Mouse (Mus musculus): ENCODE measurements around the gene Rbm4. TPM values are rescaled to one million over a fixed set of nuclear protein-coding genes. Genes with fewer than 3 reads are reported as not detected.
A peak's percentile ranks its signal among the peaks of the same experiment; 100 is the strongest.

Rbm4 gene
- 59.6 and 68.1 TPM in 2 replicates for polyA plus RNA-seq (2016; fragmentation: Nextera tagmentation; extraction: Ambion mirVana)

GRCm38 (mm10) chr19:4793831-4794422 lies at the start of gene Rbm4:
Gene Rbm4, minus strand, starts transcription at chr19:4793901.
- Histone ChIP-seq H3K36me3 (peaks cover 42% of the 10 kb centered on the region), H3K4me3 (peak within 1 kb of the TSS; percentile 82), H3K27ac (peak within 1 kb of the TSS; percentile 88), H3K4me1 (peaks cover 23% of the 10 kb centered on the region), H3K9me3 (no peaks in the 10 kb centered on the region), H3K27me3 (ENCODE audit: insufficient read depth, poor library complexity, severe bottlenecking) (no peaks in the 10 kb centered on the region)
- WGBS, result under 1% methylated on average over 31 of the region's 31 CpGs
- DNase-seq (ENCODE audit: low spot score), result peak; percentile 99

DNA sequence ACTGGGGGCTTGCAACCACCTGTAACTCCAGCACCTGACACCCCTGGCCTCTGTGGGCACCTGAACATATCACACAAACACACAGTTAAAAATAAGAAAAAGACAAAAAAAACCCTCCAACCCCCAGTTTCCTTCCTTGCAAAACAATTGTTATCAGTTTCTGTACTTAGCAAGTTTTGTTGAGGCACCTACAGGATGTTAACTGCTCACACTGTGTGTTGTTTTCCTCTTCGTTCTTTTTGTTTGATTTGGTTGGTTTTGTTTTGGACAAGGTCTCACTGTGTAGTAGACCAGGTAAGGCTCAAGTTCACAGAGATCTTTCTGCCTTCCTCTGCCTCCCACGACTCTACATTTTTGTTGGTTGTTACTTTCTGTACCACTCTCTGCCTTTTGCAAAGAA lies 48.9 kb upstream of the Rbm4 start:
- Histone ChIP-seq H3K27ac (no peak overlapping the region), H3K9me3 (no peaks in the 10 kb centered on the region), H3K4me1 (peaks cover 15% of the 10 kb centered on the region; the same call in 1 of the 2 replicates), H3K36me3 (no peaks in the 10 kb centered on the region), H3K27me3 (ENCODE audit: insufficient read depth, poor library complexity, severe bottlenecking) (peaks cover 28% of the 10 kb centered on the region), H3K4me3 (no peak overlapping the region)
- no peak for DNase-seq (ENCODE audit: low spot score)
- 60% methylated on average over 2 of the region's 2 CpGs for WGBS

DNA sequence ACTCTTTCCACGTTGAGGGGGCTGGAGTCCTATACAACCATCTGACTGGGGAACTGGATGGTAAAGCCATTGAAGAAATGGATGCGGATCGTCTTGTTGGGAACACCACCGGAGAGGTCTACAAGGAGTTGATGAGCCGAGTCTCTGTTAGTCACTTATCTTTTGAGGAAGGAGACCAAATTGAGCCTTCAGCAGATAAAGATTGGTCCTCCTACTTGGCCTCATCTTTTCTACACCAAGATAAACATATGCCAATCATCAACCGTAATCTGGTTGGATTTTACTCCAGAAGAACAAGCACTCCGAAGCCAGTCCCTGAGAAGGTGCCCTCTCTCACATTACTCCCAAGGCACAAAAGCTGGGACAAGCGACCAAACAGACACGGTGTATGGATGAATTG lies 47.1 kb upstream of the Rbm4 start:
- whole genome bisulfite sequencing, result 73% methylated on average over 9 of the region's 9 CpGs
- Histone ChIP-seq H3K36me3 (0 out of 2 replicates have a peak, but pooled peaks cover 2% of the 10 kb centered on the region), H3K4me3 (no peak overlapping the region), H3K27me3 (ENCODE audit: insufficient read depth, poor library complexity, severe bottlenecking) (peaks cover 28% of the 10 kb centered on the region), H3K27ac (no peak overlapping the region), H3K9me3 (no peaks in the 10 kb centered on the region), H3K4me1 (peaks cover 15% of the 10 kb centered on the region; the same call in 1 of the 2 replicates)
- no peak for DNase-seq (ENCODE audit: low spot score)

DNA sequence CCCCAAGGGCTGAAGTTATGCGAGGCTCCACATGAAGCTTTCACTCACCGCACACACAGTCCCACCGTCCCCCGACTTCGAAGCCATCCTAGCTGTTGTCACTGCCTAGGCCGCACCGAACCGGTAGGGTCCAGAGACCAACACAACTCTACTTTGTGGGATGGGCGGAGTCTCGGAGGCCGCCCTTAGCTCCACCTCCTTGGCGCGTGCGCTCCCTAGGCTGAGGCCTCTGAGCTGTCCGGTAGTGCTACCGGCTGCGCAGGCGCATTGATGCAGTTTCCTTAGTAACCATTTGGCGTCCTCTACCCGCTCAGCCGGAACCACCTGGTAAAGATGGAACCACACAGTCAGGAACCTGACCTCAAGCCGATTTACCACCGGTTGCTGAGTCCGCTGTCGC lies 45.4 kb upstream of the Rbm4 start, which contains the start of the genes Ccs and Ccdc87:
Gene Ccs (minus strand): TSS at position 184 of the 400 bp plus-strand sequence.
Gene Ccdc87 (plus strand): TSS at position 218 of the 400 bp plus-strand sequence.
- under 1% methylated on average over 25 of the region's 25 CpGs for WGBS
- Histone ChIP-seq H3K4me1 (peaks cover 15% of the 10 kb centered on the region; the same call in 1 of the 2 replicates), H3K4me3 (peak within 1 kb of the TSS; percentile 70), H3K36me3 (peaks cover 6% of the 10 kb centered on the region; the same call in 1 of the 2 replicates), H3K27me3 (ENCODE audit: insufficient read depth, poor library complexity, severe bottlenecking) (peaks cover 28% of the 10 kb centered on the region), H3K9me3 (no peaks in the 10 kb centered on the region), H3K27ac (peak within 1 kb of the TSS; percentile 86)
- DNase-seq (ENCODE audit: low spot score), result peak; percentile 98

DNA sequence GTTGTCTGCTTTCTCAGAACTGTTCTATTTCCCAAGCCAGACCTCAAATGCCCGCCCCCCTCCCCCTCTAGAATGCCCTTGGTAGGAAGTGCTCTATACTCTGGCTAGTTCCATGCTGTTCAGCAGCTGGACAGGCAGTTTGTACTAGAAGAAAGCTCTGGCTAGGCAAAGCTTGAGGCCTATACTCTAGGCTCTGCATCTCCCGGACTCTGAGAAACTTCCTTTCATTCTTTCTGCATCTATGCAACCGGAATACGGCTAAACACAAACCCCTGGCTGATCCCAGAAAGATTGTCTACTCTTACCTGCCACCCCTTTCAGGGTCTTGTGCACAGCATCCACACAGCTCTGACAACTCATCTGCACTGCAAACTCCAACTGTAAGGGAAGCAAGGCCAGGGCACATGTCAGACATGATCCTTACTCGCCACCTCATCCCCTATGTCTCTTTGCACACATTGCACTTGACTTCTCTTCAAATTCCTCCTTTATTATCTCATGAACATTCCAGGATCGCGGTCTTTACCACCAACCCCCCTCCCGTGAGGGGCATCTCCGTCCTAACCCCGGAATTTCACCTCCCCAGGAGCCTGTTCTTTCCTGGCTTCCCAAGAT lies 44.9 kb upstream of the Rbm4 start:
- Histone ChIP-seq H3K27ac (peak overlapping the region; percentile 86), H3K27me3 (ENCODE audit: insufficient read depth, poor library complexity, severe bottlenecking) (peaks cover 28% of the 10 kb centered on the region), H3K9me3 (no peaks in the 10 kb centered on the region), H3K4me1 (peaks cover 15% of the 10 kb centered on the region; the same call in 1 of the 2 replicates), H3K4me3 (peak overlapping the region; percentile 70), H3K36me3 (peaks cover 9% of the 10 kb centered on the region; the same call in 1 of the 2 replicates)
- 36% methylated on average over 10 of the region's 10 CpGs for WGBS
- no peak for DNase-seq (ENCODE audit: low spot score)

GRCm38 (mm10) chr19:4837049-4837448 lies 43.3 kb upstream of the Rbm4 start:
- H3K4me3 ChIP-seq, result no peak overlapping the region
- H3K36me3 ChIP-seq, result peaks cover 23% of the 10 kb centered on the region; the same call in 1 of the 2 replicates
- H3K4me1 ChIP-seq, result peaks cover 15% of the 10 kb centered on the region; the same call in 1 of the 2 replicates
- no peaks in the 10 kb centered on the region for H3K9me3 ChIP-seq
- 94% methylated on average over 6 of the region's 6 CpGs for WGBS
- no peak for DNase-seq (ENCODE audit: low spot score)
- no peak overlapping the region for H3K27ac ChIP-seq
- peaks cover 24% of the 10 kb centered on the region for H3K27me3 ChIP-seq (ENCODE audit: insufficient read depth, poor library complexity, severe bottlenecking)

DNA sequence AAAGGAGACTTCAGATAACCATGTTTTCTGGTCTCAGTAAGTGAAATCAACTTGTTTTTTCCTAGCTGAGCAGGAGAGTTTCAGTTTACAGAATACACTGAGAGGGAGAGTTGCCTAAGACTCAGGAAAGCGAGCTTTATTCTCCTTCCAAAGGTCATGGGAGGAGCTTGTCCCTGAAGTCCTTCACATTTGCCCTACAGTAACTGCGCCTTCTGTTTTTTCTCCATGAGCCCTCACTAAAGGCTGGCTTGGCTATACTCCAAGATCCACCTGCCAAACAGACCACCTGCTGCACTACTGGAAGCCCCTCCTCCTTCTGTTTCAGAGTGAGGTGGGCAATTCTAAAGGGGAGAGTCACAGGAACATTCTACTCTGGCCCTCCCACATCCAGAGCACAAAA lies 42.4 kb upstream of the Rbm4 start:
- Histone ChIP-seq H3K36me3 (peaks cover 26% of the 10 kb centered on the region; the same call in 1 of the 2 replicates), H3K27ac (no peak overlapping the region), H3K4me3 (no peak overlapping the region), H3K27me3 (ENCODE audit: insufficient read depth, poor library complexity, severe bottlenecking) (peaks cover 15% of the 10 kb centered on the region), H3K4me1 (peaks cover 15% of the 10 kb centered on the region; the same call in 1 of the 2 replicates), H3K9me3 (no peaks in the 10 kb centered on the region)
- DNase-seq (ENCODE audit: low spot score), result no peak
- 85% methylated on average over 2 of the region's 2 CpGs for WGBS

DNA sequence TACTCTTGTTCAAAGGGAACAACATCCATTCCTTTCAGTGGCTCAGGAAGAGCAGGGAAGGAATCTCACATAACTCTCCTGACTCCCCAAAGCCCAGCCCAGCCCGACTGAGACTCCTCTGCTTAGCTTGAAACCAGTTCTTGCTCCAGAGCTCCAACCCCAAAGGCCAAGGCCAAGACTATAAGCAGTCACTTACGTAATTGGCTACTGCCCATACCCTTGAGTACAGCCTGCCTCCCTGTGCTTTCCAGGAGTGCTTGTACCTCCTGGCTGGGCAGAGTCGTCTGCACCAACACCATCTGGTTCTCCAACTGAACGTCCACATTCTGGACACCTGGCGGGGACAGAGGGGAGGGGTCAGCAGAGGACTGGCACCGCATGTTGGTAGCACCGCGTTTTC lies 40.3 kb upstream of the Rbm4 start:
- Histone ChIP-seq H3K36me3 (peaks cover 33% of the 10 kb centered on the region; the same call in 1 of the 2 replicates), H3K9me3 (no peaks in the 10 kb centered on the region), H3K4me3 (no peak overlapping the region), H3K27ac (no peak overlapping the region), H3K4me1 (peaks cover 9% of the 10 kb centered on the region; the same call in 1 of the 2 replicates), H3K27me3 (ENCODE audit: insufficient read depth, poor library complexity, severe bottlenecking) (no peaks in the 10 kb centered on the region)
- WGBS, result 86% methylated on average over 8 of the region's 8 CpGs
- no peak for DNase-seq (ENCODE audit: low spot score)

DNA sequence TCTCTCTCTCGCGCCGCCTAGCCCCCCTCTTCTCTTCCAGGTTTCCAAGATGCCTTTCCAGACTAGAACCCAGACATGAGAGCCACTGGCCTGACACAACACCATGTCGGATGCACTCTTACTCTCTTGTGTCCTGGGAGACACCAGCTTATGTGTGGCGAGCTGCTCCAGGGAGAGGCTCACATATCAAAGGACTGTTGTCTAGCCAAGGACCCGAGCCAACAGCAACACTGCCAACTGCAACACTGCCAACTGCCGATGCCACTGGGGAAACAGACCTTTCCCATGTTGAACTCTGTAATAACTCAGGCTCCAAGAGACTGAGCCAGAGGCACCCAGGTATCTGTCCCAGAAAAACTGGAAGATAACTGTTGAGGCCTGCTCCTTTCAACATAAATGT lies 35.5 kb upstream of the Rbm4 start:
- Histone ChIP-seq H3K4me1 (no peaks in the 10 kb centered on the region; the same call in 1 of the 2 replicates), H3K27ac (no peak overlapping the region), H3K4me3 (no peak overlapping the region), H3K36me3 (peaks cover 43% of the 10 kb centered on the region), H3K27me3 (ENCODE audit: insufficient read depth, poor library complexity, severe bottlenecking) (no peaks in the 10 kb centered on the region), H3K9me3 (no peaks in the 10 kb centered on the region)
- 64% methylated on average over 7 of the region's 7 CpGs for WGBS
- DNase-seq (ENCODE audit: low spot score), result no peak

DNA sequence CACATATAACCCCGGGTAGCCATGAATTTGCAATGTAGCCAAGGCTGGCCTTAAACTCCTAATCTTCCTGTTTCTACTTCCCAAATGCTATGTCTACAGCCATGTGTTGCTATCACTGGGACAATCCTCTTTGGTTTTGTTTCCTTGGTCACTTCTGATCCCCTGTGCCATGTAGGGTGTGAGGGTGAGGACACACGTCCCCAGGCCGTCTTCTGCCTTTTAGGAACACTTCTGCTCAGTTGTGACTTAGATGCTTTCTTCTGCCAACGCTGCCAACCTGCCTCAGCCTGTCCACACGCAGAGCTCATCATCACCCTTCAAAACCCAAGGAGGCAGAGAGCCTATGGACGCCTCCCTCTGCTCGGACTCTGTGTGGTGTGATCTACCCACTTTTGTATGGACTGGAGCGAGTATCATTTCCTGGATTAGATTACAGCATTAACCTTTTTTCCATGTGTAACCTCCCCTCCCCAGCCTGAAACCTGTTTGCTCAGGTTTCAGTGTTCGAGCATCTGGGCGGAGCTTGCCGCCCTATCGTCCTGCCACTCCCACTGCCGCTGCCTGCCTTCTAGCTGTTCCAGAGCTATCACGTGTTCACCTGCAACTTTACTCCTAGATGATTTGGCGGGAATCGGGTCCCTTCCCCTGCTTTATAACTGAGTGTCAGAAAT lies 34.9 kb upstream of the Rbm4 start:
- 51% methylated on average over 16 of the region's 16 CpGs for WGBS

DNA sequence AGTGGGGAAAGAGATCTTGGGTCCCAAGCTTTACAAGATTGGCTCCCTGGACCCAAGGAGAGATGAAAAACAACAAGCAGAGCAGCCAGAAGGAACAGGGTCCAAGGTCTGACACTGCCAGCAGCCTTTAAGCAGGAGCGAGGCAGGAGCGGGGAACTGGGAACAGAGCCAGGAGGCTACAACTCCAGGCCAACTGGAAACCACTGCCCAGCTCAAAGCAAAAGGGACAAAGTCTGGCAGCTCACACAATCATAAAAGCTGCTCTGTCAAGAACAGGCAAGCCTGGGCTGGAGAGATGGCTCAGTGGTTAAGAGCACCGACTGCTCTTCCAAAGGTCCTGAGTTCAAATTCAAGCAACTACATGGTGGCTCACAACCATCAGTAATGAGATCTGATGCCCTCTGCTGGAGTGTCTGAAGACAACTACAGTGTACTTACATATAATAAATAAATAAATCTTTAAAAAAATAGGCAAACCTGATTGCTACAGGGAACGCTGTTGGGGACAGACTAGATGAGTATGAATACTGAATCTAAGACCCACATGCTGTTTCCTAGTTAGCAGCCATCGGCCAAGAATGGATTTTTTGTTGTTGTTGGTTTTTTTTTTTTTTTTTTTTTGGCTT lies 27.1 kb upstream of the Rbm4 start:
- Histone ChIP-seq H3K27me3 (ENCODE audit: insufficient read depth, poor library complexity, severe bottlenecking) (no peaks in the 10 kb centered on the region), H3K4me3 (no peak overlapping the region), H3K36me3 (peaks cover 14% of the 10 kb centered on the region), H3K9me3 (no peaks in the 10 kb centered on the region), H3K27ac (no peak overlapping the region), H3K4me1 (no peaks in the 10 kb centered on the region)
- 83% methylated on average over 5 of the region's 5 CpGs for WGBS
- DNase-seq (ENCODE audit: low spot score), result peak; percentile 53

More for the DNA sequence above, 34.9 kb upstream of the Rbm4 start:
- H3K4me3 ChIP-seq, result no peak overlapping the region
- no peaks in the 10 kb centered on the region for H3K9me3 ChIP-seq
- H3K36me3 ChIP-seq, result peaks cover 40% of the 10 kb centered on the region
- no peaks in the 10 kb centered on the region for H3K27me3 ChIP-seq (ENCODE audit: insufficient read depth, poor library complexity, severe bottlenecking)
- no peak overlapping the region for H3K27ac ChIP-seq
- no peak for DNase-seq (ENCODE audit: low spot score)
- H3K4me1 ChIP-seq, result no peaks in the 10 kb centered on the region; the same call in 1 of the 2 replicates

DNA sequence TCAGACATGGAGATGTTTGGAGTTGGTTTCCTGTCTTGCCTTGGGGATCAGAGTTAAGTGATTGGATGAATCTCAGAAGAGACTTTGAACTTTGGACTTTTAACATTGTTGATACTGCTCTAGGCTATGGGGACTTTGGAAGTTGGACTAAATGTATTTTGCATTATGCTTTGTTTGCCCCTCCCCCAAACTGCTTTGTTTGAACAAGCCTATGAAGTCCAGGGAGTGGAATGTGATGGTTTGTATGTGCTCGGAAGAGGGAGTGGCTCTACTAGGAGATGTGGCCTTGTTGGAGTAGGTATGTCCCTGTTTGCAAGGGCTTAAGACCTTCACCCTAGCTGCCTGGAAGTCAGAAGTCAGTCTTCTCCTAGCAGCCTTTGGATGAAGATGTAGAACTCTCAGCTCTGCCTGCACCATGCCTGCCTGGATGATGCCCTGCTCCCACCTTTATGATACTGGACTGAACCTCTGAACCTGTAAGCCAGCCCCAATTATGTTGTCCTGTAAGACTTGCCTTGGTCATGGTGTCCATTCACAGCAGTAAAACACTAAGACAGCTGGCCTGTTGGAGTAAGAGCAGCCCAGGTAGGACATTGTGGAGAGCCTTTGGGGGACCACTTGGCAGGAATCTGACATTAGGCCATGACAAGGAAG lies 23.6 kb upstream of the Rbm4 start:
- Histone ChIP-seq H3K4me3 (no peak overlapping the region), H3K9me3 (no peaks in the 10 kb centered on the region), H3K4me1 (no peaks in the 10 kb centered on the region), H3K27me3 (ENCODE audit: insufficient read depth, poor library complexity, severe bottlenecking) (no peaks in the 10 kb centered on the region), H3K36me3 (no peaks in the 10 kb centered on the region), H3K27ac (no peak overlapping the region)
- DNase-seq (ENCODE audit: low spot score), result peak; percentile 64
- 52% methylated on average over 1 of the region's 1 CpGs for WGBS

Measured in heart, embryonic 10.5 days (tissue).